Comparison of ENCODE assay signal across 8 mouse cellular contexts in genomic region chr8:122993031-122993430, GRCm38 (mm10).
"Had no signal": no experiment of that assay in that cellular context is flagged by ENCODE, and none has a peak within 500 bp of the region (broad histone marks: within the 10 kb centered on the region; RNA-seq: fewer than 3 reads in every experiment).

No protein-coding gene starts in this region.

- ATAC-seq: liver, postnatal 0 days; midbrain, embryonic 15.5 days had no signal

- DNase-seq: kidney, adult 9 months; kidney, postnatal 36 days; liver; liver, embryonic 13.5 days; liver, postnatal 0 days; right cerebral cortex, adult 18-20 months; right cerebral cortex, postnatal 25 days had no signal
